Comparison of ENCODE assay signal across 7 mouse cellular contexts in genomic region chr17:35837487-35837886, GRCm38 (mm10). TPM values are rescaled to one million over a fixed set of nuclear protein-coding genes. Genes with fewer than 3 reads are reported as not detected.
DNase-seq lines count a peak whose midpoint lies in the region; ATAC-seq and TF ChIP-seq lines count a peak whose summit lies in the region.

No protein-coding gene starts in this region.

- TF ChIP-seq CTCF in cerebellum, adult 2 months (IDR thresholded peaks at IDR 0.05; ENCODE audit: borderline replicate concordance, insufficient read depth, low read depth, low read length) = no peak

- peaks cover 7% of the 10 kb centered on the region; the same call in 1 of the 2 replicates for H3K4me1 ChIP-seq in cerebellum, adult 2 months (ENCODE audit: control insufficient read depth, insufficient read depth, low read length)
- H3K4me1 ChIP-seq in kidney, embryonic 15.5 days = peaks cover 49% of the 10 kb centered on the region

- no peaks in the 10 kb centered on the region for H3K9me3 ChIP-seq in kidney, embryonic 15.5 days (replicated peaks)

- peak overlapping the region; percentile 62 for H3K4me2 ChIP-seq in kidney, embryonic 15.5 days

- under 1% methylated on average over 18 of the region's 18 CpGs for WGBS in cerebellum, adult 2 months
- 0% methylated on average over 18 of the region's 18 CpGs for WGBS in kidney, embryonic 15.5 days

- ATAC-seq in kidney, embryonic 15.5 days (replicated peaks; ENCODE audit: low FRiP score) = no peak

- H3K27me3 ChIP-seq in cerebellum, adult 2 months (ENCODE audit: control insufficient read depth, insufficient read depth, low read length) = no peaks in the 10 kb centered on the region
- no peaks in the 10 kb centered on the region for H3K27me3 ChIP-seq in kidney, embryonic 15.5 days
- H3K27me3 ChIP-seq in splenic B cell, adult 2 months (ENCODE audit: control insufficient read depth, insufficient read depth, low read length, poor library complexity, severe bottlenecking) = no peaks in the 10 kb centered on the region

- peak overlapping the region; percentile 91 for H3K4me3 ChIP-seq in cerebellum, adult 2 months (replicated peaks; ENCODE audit: insufficient read depth, low read depth, low read length)
- H3K4me3 ChIP-seq in kidney, embryonic 15.5 days (replicated peaks) = peak overlapping the region; percentile 82

- H3K36me3 ChIP-seq in kidney, embryonic 15.5 days = peaks cover 42% of the 10 kb centered on the region
- peaks cover 15% of the 10 kb centered on the region for H3K36me3 ChIP-seq in splenic B cell, adult 2 months (ENCODE audit: control insufficient read depth, insufficient read depth, low read length, poor library complexity, severe bottlenecking)

- peak overlapping the region; percentile 44; the same call in 1 of the 2 replicates for H3K27ac ChIP-seq in cerebellum, adult 2 months (ENCODE audit: insufficient read depth, low read length)
- peak overlapping the region; percentile 98 for H3K27ac ChIP-seq in kidney, embryonic 15.5 days

- peak overlapping the region; percentile 86 for H3K9ac ChIP-seq in kidney, embryonic 15.5 days

- DNase-seq in urinary bladder, postnatal 14 days (ENCODE audit: low spot score) = peak; percentile 48
- DNase-seq in urinary bladder, adult 18-20 months (ENCODE audit: low spot score in 2 of 2) = no peak
- peak; percentile 56 to 61 for DNase-seq in cerebellum, adult 2 months
- DNase-seq in heart, adult 9 months (ENCODE audit: low spot score in 2 of 2) = peak; percentile 47 to 59
- DNase-seq in lung, postnatal 14 days = peak; percentile 67
- peak; percentile 46 for DNase-seq in splenic B cell, adult 2 months (ENCODE audit: low read depth, low spot score)

- TF ChIP-seq POLR2A in cerebellum, adult 2 months (IDR thresholded peaks at IDR 0.05; ENCODE audit: borderline replicate concordance, insufficient read depth, low read length) = no peak

RNA-seq across cellular contexts. Expression of gene Tubb5, which starts 0.6 kb away (rescaled TPM):
- polyA plus RNA-seq in cerebellum, adult 2 months (2012; rRNA removed) = 320 TPM in 2 replicates
- 951 and 997 TPM in 2 replicates for polyA plus RNA-seq in kidney, embryonic 15.5 days (2015; fragmentation: Nextera tagmentation; extraction: Ambion mirVana)

RNA-seq across cellular contexts. Expression of gene Mdc1, which starts 3.8 kb away (rescaled TPM):
- 12.1 and 16.1 TPM in 2 replicates for polyA plus RNA-seq in cerebellum, adult 2 months (2012; rRNA removed)
- 16.5 TPM in 2 replicates for polyA plus RNA-seq in kidney, embryonic 15.5 days (2015; fragmentation: Nextera tagmentation; extraction: Ambion mirVana)

RNA-seq across cellular contexts. Expression of gene Flot1, which starts 14.5 kb away (rescaled TPM):
- 129 and 140 TPM in 2 replicates for polyA plus RNA-seq in cerebellum, adult 2 months (2012; rRNA removed)
- 42.3 and 44.6 TPM in 2 replicates for polyA plus RNA-seq in kidney, embryonic 15.5 days (2015; fragmentation: Nextera tagmentation; extraction: Ambion mirVana)

RNA-seq across cellular contexts. Expression of gene Ier3, which starts 16.0 kb away (rescaled TPM):
- polyA plus RNA-seq in cerebellum, adult 2 months (2012; rRNA removed) = 22.6 and 25.2 TPM in 2 replicates
- 25.3 and 25.4 TPM in 2 replicates for polyA plus RNA-seq in kidney, embryonic 15.5 days (2015; fragmentation: Nextera tagmentation; extraction: Ambion mirVana)

RNA-seq across cellular contexts. Expression of gene Nrm, which starts 23.6 kb away (rescaled TPM):
- polyA plus RNA-seq in cerebellum, adult 2 months (2012; rRNA removed) = 8.6 and 12.0 TPM in 2 replicates
- polyA plus RNA-seq in kidney, embryonic 15.5 days (2015; fragmentation: Nextera tagmentation; extraction: Ambion mirVana) = 58.0 and 65.7 TPM in 2 replicates

Comparison
In these comparisons a context has a peak if more than half of its experiments do, and no peak if none do; other contexts are left out.
1. DNase-seq: peak in urinary bladder, postnatal 14 days (single experiment), cerebellum, adult 2 months (2 of 2), heart, adult 9 months (2 of 2), lung, postnatal 14 days (single experiment) and splenic B cell, adult 2 months (single experiment); none in urinary bladder, adult 18-20 months (0 of 2).